In the genomic region with DNA sequence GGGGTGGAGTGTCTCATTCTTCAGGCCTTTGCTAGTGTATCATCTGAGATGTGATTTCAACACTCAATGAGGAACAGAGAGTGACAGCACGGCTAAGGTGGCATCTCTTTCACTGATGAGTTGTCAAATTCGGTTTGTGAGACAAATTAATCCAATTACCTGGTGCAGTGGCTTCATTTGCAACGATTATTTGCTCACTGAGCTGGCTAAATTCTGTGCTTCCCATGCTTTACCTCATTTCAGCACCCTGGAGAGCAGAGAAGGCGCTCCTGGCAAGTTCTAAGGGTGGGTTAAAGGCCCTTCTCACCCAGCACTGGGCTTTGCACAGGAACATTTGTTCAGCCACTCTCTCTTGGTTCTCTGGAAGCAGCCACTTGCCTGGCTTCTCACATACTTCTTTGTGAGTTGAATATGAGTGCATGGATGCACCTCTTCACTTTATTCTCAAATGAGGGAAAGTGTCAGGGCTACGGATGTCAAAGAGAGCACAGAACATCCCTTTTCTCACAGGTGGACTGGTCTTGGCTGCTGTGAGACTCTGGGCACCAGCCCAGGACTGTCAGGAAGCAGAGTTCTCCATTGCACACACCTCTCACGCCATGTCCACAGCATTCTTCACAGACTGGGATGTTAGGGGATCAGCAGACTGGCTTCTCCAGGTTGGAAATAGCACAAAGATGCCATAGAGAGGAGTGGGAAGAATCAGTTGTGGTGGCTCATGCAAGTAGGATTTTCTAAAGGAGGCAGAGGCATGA, we compare ENCODE assay signal across 13 mouse cellular contexts.
A peak's percentile ranks its signal among the peaks of the same experiment; 100 is the strongest.
DNase-seq lines count a peak whose midpoint lies in the region; ATAC-seq and TF ChIP-seq lines count a peak whose summit lies in the region.
"Had no signal": no experiment of that assay in that cellular context is flagged by ENCODE, and none has a peak within 500 bp of the region (broad histone marks: within the 10 kb centered on the region; RNA-seq: fewer than 3 reads in every experiment).

No protein-coding gene starts in this region.

- H3K9me3 ChIP-seq in liver, postnatal 0 days (ENCODE audit: low read length): no peaks in the 10 kb centered on the region
- no peaks in the 10 kb centered on the region for H3K9me3 ChIP-seq in liver, embryonic 11.5 days (ENCODE audit: control insufficient read depth, low read length)
- H3K9me3 ChIP-seq: forebrain, embryonic 10.5 days; lung, embryonic 15.5 days; neural tube, embryonic 13.5 days; stomach, embryonic 15.5 days had no signal

- no peak for TF ChIP-seq CTCF in liver, postnatal 0 days (IDR thresholded peaks at IDR 0.05; ENCODE audit: low read depth)

- H3K4me2 ChIP-seq in liver, postnatal 0 days (ENCODE audit: low read depth, low read length): no peak overlapping the region
- H3K4me2 ChIP-seq in liver, embryonic 11.5 days: no peak overlapping the region
- H3K4me2 ChIP-seq: lung, embryonic 15.5 days; neural tube, embryonic 13.5 days; stomach, embryonic 15.5 days had no signal

- H3K4me1 ChIP-seq in liver, postnatal 0 days (ENCODE audit: insufficient read depth): no peaks in the 10 kb centered on the region
- H3K4me1 ChIP-seq in liver, embryonic 11.5 days (replicated peaks; ENCODE audit: control insufficient read depth, insufficient read depth, low read length): no peaks in the 10 kb centered on the region
- H3K4me1 ChIP-seq: forebrain, embryonic 10.5 days; lung, embryonic 15.5 days; neural tube, embryonic 13.5 days; stomach, embryonic 15.5 days had no signal

- no peak overlapping the region for H3K4me3 ChIP-seq in liver, postnatal 0 days (ENCODE audit: low read depth, low read length)
- H3K4me3 ChIP-seq in liver, embryonic 11.5 days (ENCODE audit: low read depth, low read length): no peak overlapping the region
- H3K4me3 ChIP-seq: forebrain, embryonic 10.5 days; lung, embryonic 15.5 days; neural tube, embryonic 13.5 days; stomach, embryonic 15.5 days had no signal

- no peak overlapping the region for H3K27ac ChIP-seq in liver, postnatal 0 days (ENCODE audit: low read depth)
- H3K27ac ChIP-seq in liver, embryonic 11.5 days (ENCODE audit: low read depth, low read length): no peak overlapping the region
- H3K27ac ChIP-seq: forebrain, embryonic 10.5 days; lung, embryonic 15.5 days; neural tube, embryonic 13.5 days; stomach, embryonic 15.5 days had no signal

- H3K36me3 ChIP-seq in liver, postnatal 0 days (replicated peaks; ENCODE audit: insufficient read depth, low read length): no peaks in the 10 kb centered on the region
- no peaks in the 10 kb centered on the region for H3K36me3 ChIP-seq in liver, embryonic 11.5 days (ENCODE audit: control insufficient read depth, insufficient read depth, low read length)
- H3K36me3 ChIP-seq: forebrain, embryonic 10.5 days; lung, embryonic 15.5 days; neural tube, embryonic 13.5 days; stomach, embryonic 15.5 days had no signal

- no peak overlapping the region for H3K9ac ChIP-seq in liver, postnatal 0 days (replicated peaks)
- H3K9ac ChIP-seq in liver, embryonic 11.5 days (ENCODE audit: low read depth, low read length): no peak overlapping the region
- H3K9ac ChIP-seq: lung, embryonic 15.5 days; neural tube, embryonic 13.5 days; stomach, embryonic 15.5 days had no signal

- TF ChIP-seq EP300 in liver, postnatal 0 days (IDR thresholded peaks at IDR 0.05; ENCODE audit: low read depth): no peak

- no peak for ATAC-seq in liver, postnatal 0 days
- ATAC-seq in liver, embryonic 11.5 days (replicated peaks; ENCODE audit: low FRiP score): no peak
- ATAC-seq: CD4-positive, CD25-positive, alpha-beta regulatory T cell, adult 4 months had no signal

- WGBS in liver, postnatal 0 days (ENCODE audit: insufficient replicate concordance): 30% methylated on average over 6 of the region's 6 CpGs
- WGBS in liver, embryonic 11.5 days: 38% methylated on average over 6 of the region's 6 CpGs

- no peaks in the 10 kb centered on the region for H3K27me3 ChIP-seq in liver, postnatal 0 days (ENCODE audit: insufficient read depth, low read length)
- H3K27me3 ChIP-seq in liver, embryonic 11.5 days (replicated peaks; ENCODE audit: control insufficient read depth, insufficient read depth, low read length): no peaks in the 10 kb centered on the region
- H3K27me3 ChIP-seq: lung, embryonic 15.5 days; neural tube, embryonic 13.5 days; stomach, embryonic 15.5 days had no signal

- peak; percentile 42 to 66 for DNase-seq in cerebellum, postnatal 14 days
- no peak for DNase-seq in cerebellum, adult 8-10 months
- peak; percentile 14 for DNase-seq in liver, postnatal 0 days
- no peak for DNase-seq in liver, embryonic 11.5 days (ENCODE audit: low spot score)
- peak; percentile 3 to 6 for DNase-seq in adrenal gland, postnatal 36 days
- peak; percentile 62 for DNase-seq in mesoderm, embryonic 11.5 days (ENCODE audit: low read depth, low spot score)
- no peak for DNase-seq in urinary bladder, adult 2 months (ENCODE audit: low spot score)
- no peak for DNase-seq in B cell, adult 2 months

Comparison
In these comparisons a context has a peak if more than half of its experiments do, and no peak if none do; other contexts are left out.
1. DNase-seq: peak in cerebellum, postnatal 14 days (2 of 2), liver, postnatal 0 days (single experiment), adrenal gland, postnatal 36 days (2 of 2) and mesoderm, embryonic 11.5 days (single experiment); none in cerebellum, adult 8-10 months (single experiment), liver, embryonic 11.5 days (single experiment), urinary bladder, adult 2 months (single experiment) and B cell, adult 2 months (0 of 2).